Mouse (Mus musculus): Measurements from ENCODE around the gene Lgi1. TPM values are rescaled to one million over a fixed set of nuclear protein-coding genes. Genes with fewer than 3 reads are reported as not detected.

Gene Lgi1
- polyA plus RNA-seq, 1 experiment, result 1.0 TPM

- no peak for DNase-seq (ENCODE audit: low spot score)
Observed at GRCm38 (mm10) chr19:38261351-38261750, 3.0 kb upstream of the Lgi1 start.

- no peak for DNase-seq (ENCODE audit: low spot score)
Observed at GRCm38 (mm10) chr19:38263829-38264504, 369 bp upstream of the Lgi1 start.

GRCm38 (mm10) chr19:38265767-38266166 is 1.4 kb downstream of the Lgi1 start:
- DNase-seq (ENCODE audit: low spot score), result no peak

- DNase-seq (ENCODE audit: low spot score), result no peak
Observed at GRCm38 (mm10) chr19:38267469-38267868, 3.1 kb downstream of the Lgi1 start.

- DNase-seq (ENCODE audit: low spot score), result no peak
Observed at GRCm38 (mm10) chr19:38271071-38271470, 6.7 kb downstream of the Lgi1 start.

GRCm38 (mm10) chr19:38273820-38274219 is 9.5 kb downstream of the Lgi1 start:
- DNase-seq (ENCODE audit: low spot score), result no peak

- DNase-seq (ENCODE audit: low spot score), result no peak
Observed at GRCm38 (mm10) chr19:38274747-38275421, 10.5 kb downstream of the Lgi1 start.

- DNase-seq (ENCODE audit: low spot score), result no peak
Observed at GRCm38 (mm10) chr19:38276226-38276625, 11.9 kb downstream of the Lgi1 start.

- no peak for DNase-seq (ENCODE audit: low spot score)
Observed at GRCm38 (mm10) chr19:38280242-38280641, 15.9 kb downstream of the Lgi1 start.

- DNase-seq (ENCODE audit: low spot score), result no peak
Observed at GRCm38 (mm10) chr19:38282407-38282806, 18.1 kb downstream of the Lgi1 start.

GRCm38 (mm10) chr19:38288556-38288955 is 24.2 kb downstream of the Lgi1 start:
- no peak for DNase-seq (ENCODE audit: low spot score)

- DNase-seq (ENCODE audit: low spot score), result no peak
Observed at GRCm38 (mm10) chr19:38291432-38291831, 27.1 kb downstream of the Lgi1 start.

GRCm38 (mm10) chr19:38298018-38298626 is 33.8 kb downstream of the Lgi1 start:
- no peak for DNase-seq (ENCODE audit: low spot score)

GRCm38 (mm10) chr19:38308116-38308515 is 43.8 kb downstream of the Lgi1 start:
- no peak for DNase-seq (ENCODE audit: low spot score)

GRCm38 (mm10) chr19:38315099-38315498 is 50.8 kb downstream of the Lgi1 start:
- DNase-seq (ENCODE audit: low spot score), result no peak

- no peak for DNase-seq (ENCODE audit: low spot score)
Observed at GRCm38 (mm10) chr19:38316602-38317313, 52.4 kb downstream of the Lgi1 start.

- no peak for DNase-seq (ENCODE audit: low spot score)
Observed at GRCm38 (mm10) chr19:38318308-38318707, 54.0 kb downstream of the Lgi1 start.

- no peak for DNase-seq (ENCODE audit: low spot score)
Observed at GRCm38 (mm10) chr19:38319168-38319567, 54.8 kb downstream of the Lgi1 start.

- no peak for DNase-seq (ENCODE audit: low spot score)
Observed at GRCm38 (mm10) chr19:38320651-38321188, 56.4 kb downstream of the Lgi1 start.

- DNase-seq (ENCODE audit: low spot score), result no peak
Observed at GRCm38 (mm10) chr19:38323726-38324125, 59.4 kb downstream of the Lgi1 start.

GRCm38 (mm10) chr19:38324147-38325028 is 60.1 kb downstream of the Lgi1 start:
- DNase-seq (ENCODE audit: low spot score), result no peak

Data from urinary bladder, adult 2 months (tissue).